Mouse (Mus musculus) forebrain, embryonic 11.5 days (tissue): Measurements from ENCODE around the gene Slc34a1. TPM values are rescaled to one million over a fixed set of nuclear protein-coding genes. Genes with fewer than 3 reads are reported as not detected.
A peak's percentile ranks its signal among the peaks of the same experiment; 100 is the strongest.

ENCODE experiments used
- ATAC-seq: fragments of 200-750 bp; cut with Nextera tagmentation; replicated peaks from 2 replicates; pipeline ENCODE4 v1.8.0; 2017; ENCODE audit warnings: moderate TSS enrichment; ENCODE audit not compliant: low FRiP score
- DNase-seq: peaks from one replicate; pipeline ENCODE4 v3.0.0-alpha.2; 2017; ENCODE audit warnings: low spot score
- H3K27ac ChIP-seq: fragments of 300-500 bp; sonication (generic); 2 replicates; pipeline ENCODE4 v1.5.1; 2014; ENCODE audit warnings: low read depth, low read length
- H3K27me3 ChIP-seq: fragments of 300-500 bp; sonication (generic); 2 replicates; pipeline ENCODE4 v1.6.1; 2014; ENCODE audit warnings: mild to moderate bottlenecking, low read length, mixed read lengths; ENCODE audit not compliant: control insufficient read depth, insufficient read depth
- H3K36me3 ChIP-seq: fragments of 300-500 bp; sonication (generic); 2 replicates; pipeline ENCODE4 v1.6.1; 2014; ENCODE audit warnings: mild to moderate bottlenecking, low read length, moderate library complexity, mixed read lengths; ENCODE audit not compliant: control insufficient read depth, insufficient read depth
- H3K4me1 ChIP-seq: fragments of 300-500 bp; sonication (generic); replicated peaks from 2 replicates; pipeline ENCODE4 v1.6.1; 2014; ENCODE audit warnings: low read length, mixed read lengths; ENCODE audit not compliant: control insufficient read depth, insufficient read depth
- H3K4me2 ChIP-seq: fragments of 300-500 bp; sonication (generic); 2 replicates; pipeline ENCODE4 v1.6.1; 2014; ENCODE audit warnings: low read depth, mild to moderate bottlenecking, low read length, moderate library complexity, mixed read lengths; ENCODE audit not compliant: severe bottlenecking
- H3K4me3 ChIP-seq: fragments of 300-500 bp; sonication (generic); 2 replicates; pipeline ENCODE4 v1.5.1; 2014; ENCODE audit warnings: low read depth, low read length
- H3K9ac ChIP-seq: fragments of 300-500 bp; sonication (generic); 2 replicates; pipeline ENCODE4 v1.6.1; 2014; ENCODE audit warnings: low read length
- H3K9me3 ChIP-seq: fragments of 300-500 bp; sonication (generic); 2 replicates; pipeline ENCODE4 v1.6.1; 2016; ENCODE audit warnings: low read length, mixed read lengths; ENCODE audit not compliant: control insufficient read depth
- WGBS: fragments of 180-500 bp; shearing (Covaris S2); extraction: QIAGEN DNeasy Blood & Tissue Kit; methylation state at CpG from one replicate; pipeline ENCODE4 v1.1.7; 2014; 5-methylcytosine and 5-hydroxymethylcytosine counted together
- polyA plus RNA-seq: library from polyadenylated mRNA; unstranded; fragments of >200 nt; fragmentation: Nextera tagmentation; extraction: Ambion mirVana; gene quantifications from 2 replicates; pipeline ENCODE4 v1.2.1, GENCODE M21; 2014

Gene Slc34a1
- polyA plus RNA-seq, 1 experiment from 2014 or later = not detected

DNA sequence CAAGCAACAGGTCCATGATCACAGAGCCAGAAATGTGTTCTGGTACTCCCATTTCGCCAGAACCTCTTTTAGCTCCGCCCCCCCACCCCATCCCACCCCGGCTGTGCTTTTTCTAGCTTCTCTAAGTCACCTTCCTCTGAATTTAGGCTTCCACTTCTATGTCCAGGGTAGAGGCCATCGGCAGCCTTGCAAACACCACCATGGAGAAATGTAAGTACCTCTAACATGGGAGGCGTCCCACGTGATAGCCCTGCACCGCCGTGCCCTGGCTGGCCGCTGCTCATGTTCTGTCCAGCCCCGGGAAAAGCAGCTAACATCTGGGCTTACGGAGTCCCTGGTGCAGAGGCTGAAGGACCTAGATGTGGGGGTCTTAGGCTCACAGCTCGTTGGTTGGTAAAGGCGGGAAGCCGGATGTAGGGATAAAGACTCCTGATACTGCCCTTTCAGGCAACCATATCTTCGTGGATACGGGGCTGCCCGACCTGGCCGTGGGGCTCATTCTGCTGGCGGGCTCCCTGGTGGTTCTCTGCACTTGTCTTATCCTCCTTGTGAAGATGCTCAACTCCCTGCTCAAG is 10.6 kb downstream of the Slc34a1 start:
- Histone ChIP-seq H3K4me3 (no peak overlapping the region), H3K27ac (no peak overlapping the region), H3K4me1 (peaks cover 7% of the 10 kb centered on the region; the same call in 1 of the 2 replicates), H3K4me2 (no peak overlapping the region), H3K27me3 (peaks cover 2% of the 10 kb centered on the region; the same call in 1 of the 2 replicates), H3K9me3 (no peaks in the 10 kb centered on the region), H3K9ac (no peak overlapping the region), H3K36me3 (no peaks in the 10 kb centered on the region)
- no peak for DNase-seq
- no peak for ATAC-seq
- 85% methylated on average over 19 of the region's 19 CpGs for WGBS

DNA sequence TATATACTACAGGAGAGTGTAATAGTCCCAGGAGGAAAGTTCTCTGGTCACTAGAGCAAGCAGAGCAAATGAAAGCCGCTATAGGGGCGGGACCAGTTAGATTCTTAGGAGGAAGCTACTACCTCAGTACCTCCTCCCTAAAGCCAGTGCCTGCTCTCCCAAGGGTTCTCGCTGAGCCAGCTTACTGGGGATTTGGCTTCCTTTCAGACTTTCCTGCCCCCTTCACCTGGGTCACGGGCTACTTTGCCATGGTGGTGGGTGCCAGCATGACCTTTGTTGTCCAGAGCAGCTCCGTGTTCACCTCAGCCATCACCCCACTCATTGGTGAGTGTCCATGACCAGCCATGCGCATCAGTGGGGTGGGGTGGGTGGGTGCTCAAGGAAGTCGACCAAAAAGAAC is 13.8 kb downstream of the Slc34a1 start:
- WGBS = 75% methylated on average over 7 of the region's 7 CpGs
- Histone ChIP-seq H3K9ac (no peak overlapping the region), H3K9me3 (no peaks in the 10 kb centered on the region), H3K36me3 (no peaks in the 10 kb centered on the region), H3K27ac (no peak overlapping the region), H3K4me3 (no peak overlapping the region), H3K4me2 (no peak overlapping the region), H3K27me3 (peaks cover 11% of the 10 kb centered on the region), H3K4me1 (peaks cover 4% of the 10 kb centered on the region; the same call in 1 of the 2 replicates)
- DNase-seq (no peak), ATAC-seq (no peak)

DNA sequence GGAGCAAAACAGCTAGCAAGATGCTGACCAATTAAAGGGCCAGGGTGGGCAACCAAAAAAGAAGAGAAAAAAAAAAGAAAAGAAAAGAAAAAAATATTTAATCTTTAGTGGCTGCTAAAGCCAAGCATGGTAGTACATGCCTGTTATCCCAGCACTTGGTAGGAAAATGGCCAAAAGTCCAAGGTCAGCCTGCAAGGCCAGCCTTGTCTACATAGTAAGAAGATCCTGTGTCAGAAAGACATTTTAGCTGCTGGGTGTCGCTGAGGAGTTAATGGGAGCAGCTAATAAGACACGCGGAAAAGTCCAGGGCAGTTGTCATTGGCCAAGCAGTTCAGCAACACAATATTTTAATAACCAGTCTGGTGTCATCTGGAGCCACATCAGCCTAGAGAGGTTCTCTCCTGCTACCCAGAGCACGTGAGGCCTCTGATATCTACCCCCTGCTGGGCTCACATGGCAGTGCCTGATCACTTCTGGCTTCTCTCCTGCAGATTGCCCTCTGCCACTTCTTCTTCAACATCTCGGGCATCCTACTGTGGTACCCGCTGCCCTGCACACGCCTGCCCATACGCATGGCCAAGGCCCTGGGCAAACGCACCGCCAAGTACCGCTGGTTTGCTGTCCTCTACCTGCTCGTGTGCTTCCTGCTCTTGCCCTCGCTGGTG is 14.8 kb downstream of the Slc34a1 start:
- WGBS = 86% methylated on average over 13 of the region's 13 CpGs
- peaks cover 11% of the 10 kb centered on the region for H3K27me3 ChIP-seq
- DNase-seq = peak; percentile 49

DNA sequence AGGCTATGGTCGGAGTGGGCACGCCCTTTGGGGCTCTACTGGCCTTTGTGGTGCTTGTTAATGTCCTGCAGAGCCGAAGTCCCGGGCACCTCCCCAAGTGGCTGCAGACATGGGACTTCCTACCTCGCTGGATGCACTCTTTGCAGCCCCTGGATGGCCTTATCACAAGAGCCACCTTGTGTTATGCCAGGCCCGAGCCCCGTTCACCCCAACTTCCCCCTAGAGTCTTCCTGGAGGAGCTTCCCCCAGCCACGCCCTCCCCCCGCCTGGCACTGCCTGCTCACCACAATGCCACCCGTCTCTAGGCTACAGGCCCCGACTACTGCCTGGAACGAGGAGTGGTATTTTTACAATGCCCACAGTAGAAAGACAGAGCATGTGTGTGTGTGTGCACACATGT is 15.3 kb downstream of the Slc34a1 start:
- whole genome bisulfite sequencing = 81% methylated on average over 12 of the region's 12 CpGs
- ATAC-seq = no peak
- H3K36me3 ChIP-seq = no peaks in the 10 kb centered on the region

More for the DNA sequence above, 14.8 kb downstream of the Slc34a1 start:
- Histone ChIP-seq H3K9ac (no peak overlapping the region), H3K36me3 (no peaks in the 10 kb centered on the region), H3K4me3 (no peak overlapping the region), H3K27ac (no peak overlapping the region), H3K4me2 (no peak overlapping the region), H3K9me3 (no peaks in the 10 kb centered on the region), H3K4me1 (peaks cover 4% of the 10 kb centered on the region; the same call in 1 of the 2 replicates)
- no peak for ATAC-seq

DNA sequence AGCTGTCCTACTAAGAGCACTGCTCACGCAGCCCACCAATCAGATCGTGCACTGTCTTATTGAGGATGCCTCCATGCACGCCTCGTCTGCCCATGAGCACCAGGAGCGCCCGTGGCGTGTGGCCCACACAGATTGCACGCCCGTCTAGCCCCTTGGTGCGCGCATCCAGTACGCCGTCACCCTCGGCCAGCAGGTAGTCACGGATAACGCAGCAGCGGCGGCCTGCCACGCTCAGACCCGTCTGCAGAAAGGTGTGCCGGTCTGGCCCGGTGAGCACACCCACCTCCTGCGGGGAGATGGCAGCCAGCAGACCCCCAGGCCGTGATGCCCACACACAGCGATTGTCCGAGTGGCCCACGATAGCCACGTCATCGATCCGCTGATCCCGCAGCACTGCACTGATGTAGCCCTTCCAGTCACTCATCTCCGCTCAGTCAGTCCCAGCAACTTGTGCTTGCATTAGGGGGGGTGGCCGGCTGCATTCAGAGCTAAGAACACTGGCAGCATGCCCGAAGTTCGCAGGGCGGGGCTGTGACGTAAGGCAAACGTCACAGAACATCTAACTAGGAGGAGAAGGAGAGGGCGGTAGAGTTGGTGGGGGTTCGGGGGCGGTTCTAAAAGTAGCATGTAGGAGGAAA is 16.9 kb downstream of the Slc34a1 start, which contains the start of gene Pfn3:
Gene Pfn3, minus strand, starts transcription at position 490 of the 638 bp plus-strand sequence.
- ATAC-seq = 0 out of 2 replicates have a peak, but pooled peaks have one; percentile 24
- H3K27me3 ChIP-seq = peaks cover 25% of the 10 kb centered on the region
- no peaks in the 10 kb centered on the region for H3K36me3 ChIP-seq
- peaks cover 4% of the 10 kb centered on the region; the same call in 1 of the 2 replicates for H3K4me1 ChIP-seq
- peak within 1 kb of the TSS; percentile 32 for H3K4me3 ChIP-seq
- peak within 1 kb of the TSS; percentile 52; the same call in 1 of the 2 replicates for H3K9ac ChIP-seq
- H3K9me3 ChIP-seq = no peaks in the 10 kb centered on the region
- no peak within 1 kb of the TSS for H3K27ac ChIP-seq
- peak; percentile 78 for DNase-seq
- H3K4me2 ChIP-seq = peak within 1 kb of the TSS; percentile 55
- 9% methylated on average over 41 of the region's 41 CpGs for whole genome bisulfite sequencing

More for the DNA sequence above, 15.3 kb downstream of the Slc34a1 start:
- H3K27ac ChIP-seq = no peak overlapping the region
- H3K27me3 ChIP-seq = peaks cover 13% of the 10 kb centered on the region
- H3K4me1 ChIP-seq = peaks cover 4% of the 10 kb centered on the region; the same call in 1 of the 2 replicates
- no peak for DNase-seq
- H3K4me2 ChIP-seq = no peak overlapping the region
- H3K9ac ChIP-seq = no peak overlapping the region
- no peaks in the 10 kb centered on the region for H3K9me3 ChIP-seq
- no peak overlapping the region for H3K4me3 ChIP-seq

DNA sequence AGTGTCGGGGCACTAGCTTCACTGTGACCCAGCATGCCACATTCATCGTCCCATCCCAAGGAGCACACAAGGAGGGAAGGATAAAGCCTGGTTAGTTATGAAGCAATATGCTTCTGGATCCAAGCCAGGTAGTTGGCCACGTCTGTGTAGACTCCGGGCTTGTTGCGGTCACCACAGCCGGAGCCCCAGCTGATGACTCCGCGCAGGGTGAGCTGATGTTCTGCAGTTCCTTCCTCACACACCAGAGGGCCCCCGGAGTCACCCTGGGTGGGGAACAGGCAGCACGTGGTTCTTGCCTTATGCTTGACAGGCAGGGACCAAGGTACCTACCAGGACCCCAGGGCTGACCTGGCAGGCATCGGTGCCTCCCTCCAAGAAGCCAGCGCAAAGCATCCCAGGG is 20.0 kb downstream of the Slc34a1 start:
- no peak overlapping the region for H3K4me2 ChIP-seq
- DNase-seq (peak; percentile 90), ATAC-seq (peak; percentile 76)
- no peaks in the 10 kb centered on the region for H3K36me3 ChIP-seq
- H3K4me3 ChIP-seq = no peak overlapping the region
- no peak overlapping the region for H3K9ac ChIP-seq
- 14% methylated on average over 12 of the region's 12 CpGs for WGBS
- peaks cover 49% of the 10 kb centered on the region for H3K27me3 ChIP-seq
- no peak overlapping the region for H3K27ac ChIP-seq
- peaks cover 4% of the 10 kb centered on the region for H3K4me1 ChIP-seq
- no peaks in the 10 kb centered on the region for H3K9me3 ChIP-seq

DNA sequence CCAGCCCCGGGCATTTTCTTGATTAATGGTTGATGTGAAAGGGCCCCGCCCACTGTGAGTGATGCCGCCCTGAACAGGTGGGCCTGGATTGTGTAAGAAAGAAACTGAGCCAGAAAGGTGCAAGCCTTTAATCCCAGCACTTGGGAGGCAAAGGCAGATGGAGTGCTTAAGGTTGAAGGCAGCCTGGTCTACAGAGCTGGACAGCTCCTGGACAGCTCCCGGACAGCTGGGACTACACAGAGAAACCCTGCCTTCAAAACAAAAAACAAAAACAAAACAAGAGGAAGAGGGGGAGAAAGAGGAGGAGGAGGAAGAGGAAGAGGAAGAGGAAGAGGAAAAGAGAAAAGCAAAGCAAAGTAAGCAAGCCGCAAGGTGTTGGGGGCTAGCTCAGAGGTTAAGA is 21.2 kb downstream of the Slc34a1 start:
- H3K27me3 ChIP-seq = peaks cover 46% of the 10 kb centered on the region
- no peaks in the 10 kb centered on the region for H3K9me3 ChIP-seq
- no peaks in the 10 kb centered on the region for H3K36me3 ChIP-seq
- H3K4me1 ChIP-seq = peaks cover 4% of the 10 kb centered on the region
- no peak overlapping the region for H3K4me2 ChIP-seq
- WGBS = 81% methylated on average over 5 of the region's 5 CpGs
- ATAC-seq (no peak), DNase-seq (no peak)
- H3K4me3 ChIP-seq = no peak overlapping the region
- no peak overlapping the region for H3K9ac ChIP-seq
- H3K27ac ChIP-seq = no peak overlapping the region

DNA sequence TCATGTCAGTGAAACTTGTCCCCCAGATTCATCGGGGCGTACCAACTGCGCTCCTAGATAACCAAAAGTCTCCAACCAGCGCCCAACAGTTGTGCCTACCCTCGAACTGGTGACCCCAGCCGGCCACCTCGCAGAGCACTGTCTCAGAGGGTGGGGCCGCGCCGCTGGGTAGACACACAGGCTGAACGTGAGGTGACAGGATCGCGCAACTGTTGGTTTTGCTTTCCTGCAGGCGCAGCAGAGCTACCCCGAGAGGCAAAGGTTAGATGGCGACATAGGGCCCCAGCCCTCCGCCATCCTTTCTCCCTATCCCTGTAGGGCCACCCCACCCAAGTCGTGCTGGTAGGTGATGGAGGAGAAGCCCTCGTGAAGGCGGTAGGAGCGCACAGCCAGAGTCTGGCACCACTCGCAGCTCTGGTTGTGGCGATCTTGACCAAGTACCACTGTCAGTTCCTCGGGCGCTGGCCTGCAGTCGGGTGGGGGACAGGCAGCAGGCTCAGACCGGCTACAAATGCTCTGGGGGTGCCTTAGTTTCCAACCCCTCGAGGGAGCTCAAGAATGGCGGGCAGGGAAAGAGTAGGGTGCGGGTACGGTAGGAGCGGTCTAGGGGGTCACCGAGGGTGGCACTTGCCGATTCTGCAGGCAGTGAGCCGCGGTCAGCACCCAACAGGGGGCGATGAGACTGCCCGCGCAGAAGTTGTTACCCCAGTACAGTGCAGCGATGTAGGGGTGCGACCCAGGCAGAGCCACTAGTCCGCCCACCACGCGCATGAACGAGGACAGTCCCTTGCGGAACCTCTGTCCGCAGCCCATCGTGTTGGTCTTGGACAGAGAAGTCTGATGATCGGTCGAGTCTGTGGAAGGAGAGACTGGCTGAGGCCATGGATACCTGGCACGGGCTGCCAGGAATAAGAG is 22.3 kb downstream of the Slc34a1 start:
- WGBS = 31% methylated on average over 51 of the region's 51 CpGs

More for the DNA sequence above, 22.3 kb downstream of the Slc34a1 start:
- Histone ChIP-seq H3K9me3 (no peaks in the 10 kb centered on the region), H3K27me3 (peaks cover 38% of the 10 kb centered on the region), H3K9ac (no peak overlapping the region), H3K27ac (no peak overlapping the region), H3K4me1 (no peaks in the 10 kb centered on the region; the same call in 1 of the 2 replicates), H3K4me3 (no peak overlapping the region), H3K36me3 (no peaks in the 10 kb centered on the region), H3K4me2 (no peak overlapping the region)
- DNase-seq = no peak
- ATAC-seq = no peak
